Mouse (Mus musculus) urinary bladder, postnatal 14 days (tissue): ENCODE measurements around the gene Crct1.

Source experiments
- DNase-seq: peaks from one replicate; pipeline ENCODE4 v3.0.0; 2021; ENCODE audit warnings: low spot score

The Crct1 gene

DNA sequence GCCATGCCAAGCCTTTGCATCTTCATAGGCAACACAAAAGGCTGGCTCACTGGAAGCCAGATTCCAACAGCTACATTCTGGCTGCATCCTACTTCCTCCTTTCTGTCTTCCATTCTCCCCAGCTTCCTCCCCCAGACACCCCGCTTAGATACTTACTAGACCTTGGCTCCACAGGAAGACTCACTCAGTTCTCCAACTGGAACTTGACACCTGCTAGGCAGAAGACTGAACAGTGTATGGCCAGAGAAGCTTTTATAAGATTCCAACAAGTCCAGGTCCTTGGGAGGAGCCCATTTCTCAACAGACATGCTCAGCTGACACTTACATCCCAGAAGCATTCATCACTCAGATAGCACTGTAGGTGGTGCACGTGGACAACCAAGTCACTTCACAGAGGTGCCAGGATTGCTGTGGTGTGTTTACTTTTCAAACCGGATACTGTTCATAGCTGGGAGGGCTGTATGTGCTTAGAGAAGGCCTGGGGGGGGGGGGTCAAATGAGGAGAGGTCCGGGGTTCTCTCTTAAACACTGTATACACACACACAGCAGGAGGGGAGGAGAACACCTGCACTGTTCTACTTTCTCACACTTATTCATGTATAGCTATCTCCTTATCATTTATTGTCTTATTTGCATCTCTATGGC lies at the start of gene Crct1:
Gene Crct1, minus strand, starts transcription at position 228 of the 645 bp plus-strand sequence.
- no peak for DNase-seq

GRCm38 (mm10) chr3:93052826-93053474 lies 37.5 kb upstream of the Crct1 start:
- DNase-seq = no peak

- DNase-seq = no peak
Measured at GRCm38 (mm10) chr3:93050182-93050581, 34.7 kb upstream of the Crct1 start.

DNA sequence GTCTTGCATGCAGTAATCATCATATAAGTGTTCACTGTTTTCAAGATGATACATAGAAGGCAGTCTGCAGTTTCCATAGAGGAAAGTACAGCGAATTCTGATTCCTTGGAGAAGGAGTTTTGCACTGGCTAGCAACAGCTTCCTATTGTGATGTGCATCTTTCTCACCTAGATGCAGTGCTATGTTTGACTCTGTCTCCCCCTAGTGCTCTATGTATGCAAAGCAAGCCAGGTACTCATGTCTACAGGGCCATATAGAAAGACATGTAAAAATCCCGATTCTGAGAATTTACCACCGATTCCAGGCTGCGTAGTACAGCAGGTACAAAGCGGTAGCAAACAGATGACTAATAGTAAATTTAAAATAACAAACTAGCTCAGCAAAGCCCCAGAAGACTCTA lies 16.0 kb upstream of the Crct1 start:
- peak; percentile 15 for DNase-seq

DNA sequence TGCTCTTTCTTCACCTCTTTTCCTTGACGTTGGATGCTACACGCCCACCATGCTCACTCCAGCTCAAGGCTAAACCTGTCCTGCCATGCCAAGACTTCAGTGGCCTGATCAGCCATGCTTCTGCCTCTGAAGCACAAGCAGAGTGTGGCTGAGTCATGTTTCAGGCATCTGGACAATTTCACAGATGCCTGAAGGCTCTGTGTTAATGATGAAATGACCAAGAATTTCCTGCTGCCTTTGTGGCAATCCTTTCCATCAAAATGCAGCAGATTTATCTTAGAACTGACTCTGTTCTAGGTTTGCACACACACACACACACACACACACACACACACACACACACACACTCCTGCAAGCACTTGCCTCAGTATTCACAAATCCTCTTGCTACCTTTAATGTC lies 10.0 kb upstream of the Crct1 start:
- DNase-seq = peak; percentile 41

GRCm38 (mm10) chr3:93023411-93024184 lies 8.1 kb upstream of the Crct1 start:
- no peak for DNase-seq

GRCm38 (mm10) chr3:93021171-93021570 lies 5.7 kb upstream of the Crct1 start:
- no peak for DNase-seq

DNA sequence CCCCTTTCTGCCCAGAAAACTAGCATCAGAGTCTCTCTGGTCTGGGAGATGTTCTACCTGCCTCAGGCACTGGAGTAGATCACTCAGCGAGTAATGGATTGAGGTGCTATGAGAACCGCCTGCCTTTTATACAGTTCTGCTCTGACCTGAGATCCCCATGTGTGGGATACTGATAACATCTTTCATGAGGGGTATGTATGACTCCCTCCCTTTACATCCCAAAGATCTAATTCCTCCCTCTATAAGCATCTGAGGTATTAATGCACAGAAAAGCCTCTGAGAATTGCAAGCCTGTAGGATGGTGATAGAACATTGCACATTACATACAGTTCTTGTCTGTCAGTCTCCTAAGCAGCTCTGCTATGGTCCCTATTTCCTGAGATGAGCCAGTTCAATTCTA lies 3.5 kb upstream of the Crct1 start, which contains the start of gene Lce1m:
Gene Lce1m, minus strand, starts transcription at position 101 of the 400 bp plus-strand sequence.
- no peak for DNase-seq

GRCm38 (mm10) chr3:93014871-93015270 lies 616 bp downstream of the Crct1 start:
- no peak for DNase-seq

DNA sequence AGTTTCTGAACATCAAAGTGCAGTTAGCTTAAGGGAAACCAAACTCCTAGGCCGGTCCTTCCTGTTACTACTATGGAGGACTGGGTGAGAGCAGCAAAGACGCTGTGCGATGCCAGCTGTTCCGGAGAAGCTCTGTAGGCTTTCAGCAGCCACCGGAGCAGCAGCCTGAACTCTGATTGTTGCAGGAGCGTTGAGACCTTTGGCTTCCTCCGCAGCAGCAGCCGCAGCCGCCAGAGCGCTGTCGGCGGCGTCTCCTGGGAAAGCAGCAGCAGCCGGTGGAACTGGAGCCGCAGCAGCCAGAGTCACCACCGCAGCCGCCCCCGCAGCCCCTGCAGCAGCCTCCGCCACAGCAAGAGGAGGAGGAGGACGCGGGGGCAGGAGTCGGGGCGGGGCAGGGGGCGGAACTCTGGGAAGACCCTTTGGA lies 1.1 kb downstream of the Crct1 start:
- DNase-seq = peak; percentile 34

- DNase-seq = no peak
Measured at GRCm38 (mm10) chr3:93002843-93003242, 12.6 kb downstream of the Crct1 start.

GRCm38 (mm10) chr3:93000621-93001020 lies 14.9 kb downstream of the Crct1 start:
- DNase-seq = no peak

- peak; percentile 76 for DNase-seq
Measured at GRCm38 (mm10) chr3:92998691-92999090, 16.8 kb downstream of the Crct1 start.

DNA sequence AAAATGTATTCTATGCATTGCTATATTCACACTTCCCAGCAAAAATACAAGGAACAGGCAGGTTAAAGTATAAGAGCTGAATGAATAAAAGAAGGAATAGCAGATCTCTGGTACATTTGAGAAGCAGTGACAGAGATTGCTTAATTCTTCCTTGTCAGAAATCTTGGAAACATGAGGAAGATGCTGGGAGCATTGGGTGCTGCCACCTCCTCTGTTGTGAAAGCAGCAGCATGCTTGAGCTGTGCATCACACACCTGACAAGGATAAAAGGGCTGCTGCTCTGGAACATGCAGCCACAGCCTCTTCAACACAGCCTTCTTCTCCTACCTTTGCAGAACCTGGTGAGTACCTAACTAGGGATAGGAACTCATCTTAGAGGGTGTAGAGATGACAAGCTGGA lies 23.6 kb downstream of the Crct1 start, which contains the start of gene Lce3f:
Gene Lce3f, plus strand, starts transcription at position 301 of the 400 bp plus-strand sequence.
- DNase-seq = no peak

- no peak for DNase-seq
Measured at GRCm38 (mm10) chr3:92978484-92978883, 37.0 kb downstream of the Crct1 start.

- no peak for DNase-seq
Measured at GRCm38 (mm10) chr3:92966761-92967160, 48.7 kb downstream of the Crct1 start, which contains the start of gene Lce3e. Gene Lce3e (plus strand): TSS chr3:92967061.
